Mouse (Mus musculus) skeletal muscle tissue, adult 2 months (tissue): ENCODE measurements around the gene Actb.

Experiments
- DNase-seq: peaks from one replicate; pipeline ENCODE4 v3.0.0-alpha.2; 2012; ENCODE audit warnings: low read depth, low spot score

The Actb gene

DNA sequence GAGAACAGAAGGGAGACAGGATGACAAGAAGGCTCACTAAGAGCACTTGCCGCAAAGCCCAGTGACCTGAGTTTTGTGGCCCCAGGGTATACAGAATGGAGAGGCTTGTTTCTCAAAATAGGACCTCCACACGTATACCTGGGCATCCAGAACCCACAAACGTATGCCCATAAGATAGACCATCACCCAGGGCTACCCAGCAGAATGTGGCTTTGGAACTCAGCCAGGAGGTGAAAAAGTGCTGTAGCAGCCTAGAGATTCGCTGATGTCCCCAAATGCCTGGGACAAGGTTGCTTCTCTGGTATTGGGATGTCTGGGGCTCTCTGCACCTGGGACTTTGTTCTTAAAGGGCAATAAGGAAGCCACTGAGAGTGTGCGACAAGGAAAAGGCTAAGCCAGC lies 15.7 kb upstream of the Actb start:
- no peak for DNase-seq

DNA sequence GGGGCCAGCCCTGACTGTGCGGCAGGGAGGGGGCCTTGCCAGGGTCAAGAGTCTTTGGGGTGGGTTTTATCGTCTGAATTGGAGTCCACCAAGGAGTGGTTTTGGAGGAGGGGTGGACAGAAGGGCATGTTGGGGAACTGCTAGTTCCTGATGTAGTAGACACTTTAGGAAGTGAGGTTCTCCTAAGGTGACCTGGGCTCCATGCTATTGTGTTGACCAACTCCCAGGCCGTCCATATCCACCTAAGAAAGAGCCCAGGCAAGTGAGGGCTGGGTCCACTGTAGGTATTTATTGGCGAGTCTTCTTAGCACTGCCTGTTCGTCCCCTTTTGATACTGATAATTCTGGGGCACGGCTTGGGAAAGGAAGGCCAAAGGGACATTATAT lies 14.5 kb upstream of the Actb start:
- DNase-seq = no peak

DNA sequence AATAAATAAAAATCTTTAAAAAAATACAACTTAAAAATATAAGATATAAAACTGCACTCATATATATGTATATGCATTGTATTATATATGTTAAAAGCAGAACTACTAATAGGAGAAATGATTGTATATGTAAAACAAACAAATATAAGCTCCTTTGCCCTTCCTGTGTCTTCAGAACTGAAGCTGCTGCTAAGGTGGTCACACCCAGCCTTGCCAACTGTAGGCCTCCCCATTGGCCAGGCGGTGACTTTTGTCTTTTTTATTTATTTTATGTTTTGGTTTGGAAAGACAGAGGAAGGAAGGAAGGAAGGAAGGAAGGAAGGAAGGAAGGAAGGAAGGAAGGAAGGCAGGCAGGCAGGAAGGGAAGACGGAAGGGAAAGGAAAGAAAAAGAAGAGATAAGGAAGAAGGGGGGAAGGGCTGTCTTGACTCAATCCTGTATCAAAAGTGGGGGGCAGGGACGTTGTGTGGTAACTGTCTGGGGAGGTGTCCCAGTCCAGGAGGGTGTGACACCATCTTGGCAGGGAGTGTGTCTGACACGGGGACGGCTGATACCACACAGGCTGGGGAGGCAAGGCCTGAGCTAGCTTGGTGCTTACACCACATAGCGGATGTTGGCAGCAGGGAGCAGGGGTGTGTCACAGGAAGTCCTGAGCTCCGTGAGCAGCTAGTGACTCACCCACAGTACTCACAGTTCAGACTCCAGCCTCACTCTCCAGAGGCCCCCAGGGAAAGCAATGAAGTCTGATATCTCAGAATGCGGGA lies 13.9 kb upstream of the Actb start:
- peak; percentile 94 for DNase-seq

DNA sequence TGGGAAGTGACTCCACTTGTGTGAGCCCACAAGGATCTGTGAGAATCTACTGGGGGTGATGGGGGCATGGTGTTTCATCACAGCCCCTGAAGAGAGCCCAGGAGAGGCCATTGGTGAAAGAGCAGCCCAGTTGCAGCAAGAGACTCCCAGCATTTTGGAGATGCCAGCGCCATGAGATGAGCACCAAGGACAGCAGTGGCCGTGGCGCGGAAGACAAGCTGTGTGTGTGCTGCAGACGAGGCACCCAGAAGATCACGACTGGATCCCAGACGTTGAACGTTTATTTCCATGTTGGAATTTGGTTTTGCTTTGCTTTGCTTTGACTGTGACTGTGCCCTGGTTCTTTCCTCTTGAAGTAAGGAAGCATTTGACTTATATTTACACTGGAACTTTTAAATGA lies 10.8 kb upstream of the Actb start:
- no peak for DNase-seq

DNA sequence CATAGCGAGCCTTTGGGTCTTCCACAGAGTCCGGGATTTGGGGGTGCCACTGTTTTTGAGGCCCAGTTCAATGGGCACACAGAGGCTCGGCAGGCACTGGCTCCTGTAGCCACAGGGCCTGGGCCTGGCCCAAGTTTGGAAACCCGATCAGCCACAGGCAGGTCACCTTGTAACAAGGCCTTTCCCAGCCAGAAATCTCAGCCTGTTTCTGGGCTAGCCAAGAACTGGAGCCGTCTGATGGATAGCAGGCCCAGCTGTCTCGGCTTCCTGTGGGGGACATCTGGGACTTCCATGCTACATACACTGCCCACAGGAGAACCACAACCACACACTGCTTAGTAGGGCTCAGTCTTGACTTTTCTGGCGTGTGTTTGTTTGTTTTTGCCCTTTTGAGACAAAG lies 10.0 kb upstream of the Actb start:
- peak; percentile 89 for DNase-seq

DNA sequence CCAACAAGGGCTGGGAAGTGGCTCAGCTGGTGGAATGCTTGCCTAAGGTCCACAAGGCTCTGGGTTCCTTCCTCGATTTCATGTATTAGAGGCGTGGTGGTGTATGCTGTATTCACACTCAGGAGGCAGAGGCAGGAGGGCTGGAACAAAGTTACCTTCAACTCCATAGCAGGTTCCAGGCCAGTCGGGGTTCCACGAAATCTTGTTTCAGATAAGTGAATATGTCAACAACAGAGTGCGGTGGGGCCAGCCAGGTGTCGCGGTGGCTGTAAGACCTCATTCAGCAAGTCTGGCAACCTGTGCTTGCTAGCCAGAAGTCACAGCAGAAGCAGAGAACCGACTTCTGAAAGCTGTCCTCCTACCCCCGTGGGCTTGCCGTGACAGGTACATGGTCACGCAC lies 8.7 kb upstream of the Actb start:
- DNase-seq = no peak

DNA sequence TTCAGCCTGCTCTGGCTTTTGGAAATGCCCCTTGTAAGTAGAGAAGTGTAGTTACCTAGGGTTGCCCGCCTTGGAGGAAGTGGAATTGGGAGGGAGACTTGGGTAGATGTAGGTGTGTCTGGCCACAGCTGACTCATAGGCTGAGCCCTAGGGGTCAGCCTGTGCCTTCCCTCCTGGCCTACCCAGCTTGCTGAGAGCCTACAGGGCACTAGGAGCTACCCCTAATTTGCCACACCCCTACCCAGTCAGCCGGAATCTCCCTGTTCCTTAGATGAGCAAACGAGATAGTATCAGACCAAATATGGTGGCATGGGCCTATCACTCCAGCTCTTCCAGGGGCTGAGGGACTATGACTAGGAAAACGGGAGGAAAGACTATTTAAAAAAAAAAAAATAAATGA lies 6.2 kb upstream of the Actb start:
- DNase-seq = no peak

DNA sequence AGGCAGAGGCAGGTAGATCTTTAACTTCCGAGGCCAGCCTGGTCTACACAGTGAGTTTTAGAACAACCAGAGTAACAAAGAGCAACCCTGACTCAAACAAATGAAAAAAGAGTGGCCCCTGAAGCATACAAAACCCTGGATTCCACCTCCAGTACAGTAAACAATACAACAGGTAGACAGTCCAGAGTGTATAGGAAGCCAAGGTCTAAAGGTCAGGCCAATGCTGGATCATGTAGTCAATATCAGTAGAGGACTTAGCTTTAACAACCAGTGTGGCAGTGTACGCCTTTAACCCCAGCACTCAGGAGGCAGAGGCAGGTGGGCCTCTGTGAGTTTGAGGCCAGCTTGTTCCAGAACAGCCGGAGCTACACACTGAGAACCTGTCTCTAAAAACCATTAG lies 5.8 kb upstream of the Actb start:
- DNase-seq = no peak

DNA sequence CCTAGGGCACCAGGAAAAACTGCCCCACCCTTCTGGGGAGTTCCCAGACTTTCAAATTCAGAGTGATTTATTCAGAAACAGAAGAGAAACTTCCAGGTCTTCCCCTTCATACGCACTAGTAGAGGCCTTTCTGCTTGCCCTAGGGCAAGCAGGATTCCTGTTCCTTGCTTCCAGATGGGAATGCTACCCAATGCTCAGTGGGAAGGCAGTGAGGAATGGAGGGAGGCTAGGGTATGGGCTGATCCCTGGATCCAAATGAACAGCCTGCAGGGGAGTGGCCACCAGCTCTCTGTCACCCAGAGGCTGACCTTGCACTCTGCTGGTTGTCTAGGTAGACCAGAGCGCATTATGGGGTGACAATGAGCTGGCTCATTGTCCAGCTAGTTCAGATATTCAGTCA lies 5.1 kb upstream of the Actb start:
- DNase-seq = no peak

DNA sequence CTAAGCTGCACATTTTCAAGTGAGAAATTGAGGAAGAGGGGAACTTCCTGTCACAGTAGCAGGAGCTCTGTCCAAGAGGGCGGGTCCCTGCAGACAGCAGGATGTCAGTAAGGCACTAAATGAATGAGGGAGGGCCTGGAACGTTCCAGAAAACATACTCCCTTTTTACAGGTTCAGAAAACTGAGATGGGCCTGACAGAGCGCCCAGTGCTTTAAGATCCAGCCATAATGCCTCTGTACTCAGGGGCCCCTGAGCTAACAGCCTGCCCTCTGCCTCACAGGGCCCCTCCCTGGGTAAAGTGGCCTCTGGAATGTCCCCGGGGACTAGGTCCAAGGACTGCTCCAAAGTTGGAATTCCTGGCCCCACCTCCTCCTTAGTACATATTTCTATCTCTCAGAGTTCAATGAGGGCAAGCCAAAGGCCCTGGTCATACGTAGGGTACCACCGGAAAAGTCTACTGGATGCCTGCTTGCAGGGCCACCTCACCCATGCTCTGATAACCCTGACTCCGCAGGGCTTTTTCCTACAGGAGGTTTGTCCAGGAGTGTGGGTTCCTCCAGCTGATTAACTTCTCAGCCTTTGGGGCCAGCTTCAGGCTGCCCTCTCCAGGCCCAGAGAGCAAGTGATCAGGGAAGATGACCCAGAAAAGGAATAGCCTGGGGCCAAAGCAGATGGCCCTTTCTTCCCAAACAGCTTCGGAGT lies 3.2 kb upstream of the Actb start:
- peak; percentile 64 for DNase-seq

DNA sequence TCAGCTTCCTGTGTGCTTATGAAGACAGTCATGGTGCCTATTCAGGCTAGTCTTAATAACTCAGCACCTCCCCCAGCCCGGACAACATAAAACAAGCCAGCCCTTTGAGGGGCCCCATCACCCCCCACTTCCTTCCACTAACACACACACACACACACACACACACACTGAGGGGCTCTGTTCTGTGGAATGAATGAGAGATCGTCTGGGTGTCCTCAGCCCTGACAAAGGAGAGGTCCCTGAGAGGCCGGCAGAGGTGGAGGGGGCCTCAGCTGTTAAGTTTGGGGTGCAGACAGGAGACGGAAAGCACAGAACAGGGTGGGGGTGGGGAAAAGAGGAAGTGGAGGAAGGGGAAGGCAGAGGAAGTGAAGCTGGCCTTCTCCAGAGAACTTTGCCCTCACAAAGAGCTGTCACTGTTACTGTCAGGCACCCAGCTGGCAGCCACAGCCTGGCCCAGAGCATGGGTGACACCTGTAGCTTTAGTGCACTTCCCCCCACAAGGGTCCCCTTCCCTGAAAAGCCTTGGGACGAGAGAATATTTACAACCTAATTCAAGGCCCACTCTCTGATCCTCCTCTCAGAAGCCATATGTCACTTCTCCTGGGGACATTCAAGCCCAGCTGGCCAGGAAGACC lies 2.5 kb upstream of the Actb start:
- no peak for DNase-seq

DNA sequence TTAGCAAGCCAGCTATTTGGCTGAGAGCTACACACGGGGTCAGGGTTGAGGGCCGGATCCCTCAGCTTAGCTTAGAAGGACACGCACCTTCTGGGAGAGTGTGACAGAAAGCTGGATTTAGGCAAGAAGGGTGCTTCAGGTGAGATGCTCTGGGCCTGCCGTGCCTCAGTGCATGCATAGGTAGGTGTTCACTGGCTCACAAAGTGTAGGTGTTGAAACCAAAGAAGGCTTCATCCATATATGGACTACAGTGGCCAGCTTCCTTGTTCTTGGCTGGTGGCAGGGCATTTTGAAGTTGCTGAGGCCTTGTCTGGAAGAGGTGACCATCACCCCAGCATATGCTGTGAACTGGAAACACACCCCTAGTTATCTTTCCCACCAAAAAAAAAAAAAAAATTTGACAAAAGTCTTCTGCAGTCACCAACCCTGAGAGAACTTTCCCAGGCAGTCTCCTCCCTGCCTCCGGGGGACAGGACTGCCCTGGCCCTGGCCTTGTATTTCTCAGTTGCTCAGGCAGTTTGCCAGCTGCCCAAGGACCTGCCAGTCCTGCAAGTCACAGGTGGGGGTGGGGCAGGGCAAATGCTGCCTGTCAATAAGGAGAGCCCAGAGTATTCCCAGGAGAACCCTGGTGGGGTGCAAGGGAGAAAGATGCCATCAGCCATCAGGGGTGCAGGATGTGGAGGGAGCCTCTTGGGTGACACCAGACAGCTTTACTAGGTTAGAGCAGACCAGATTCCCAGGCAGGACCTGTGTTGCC lies 1.4 kb upstream of the Actb start:
- DNase-seq = peak; percentile 93

DNA sequence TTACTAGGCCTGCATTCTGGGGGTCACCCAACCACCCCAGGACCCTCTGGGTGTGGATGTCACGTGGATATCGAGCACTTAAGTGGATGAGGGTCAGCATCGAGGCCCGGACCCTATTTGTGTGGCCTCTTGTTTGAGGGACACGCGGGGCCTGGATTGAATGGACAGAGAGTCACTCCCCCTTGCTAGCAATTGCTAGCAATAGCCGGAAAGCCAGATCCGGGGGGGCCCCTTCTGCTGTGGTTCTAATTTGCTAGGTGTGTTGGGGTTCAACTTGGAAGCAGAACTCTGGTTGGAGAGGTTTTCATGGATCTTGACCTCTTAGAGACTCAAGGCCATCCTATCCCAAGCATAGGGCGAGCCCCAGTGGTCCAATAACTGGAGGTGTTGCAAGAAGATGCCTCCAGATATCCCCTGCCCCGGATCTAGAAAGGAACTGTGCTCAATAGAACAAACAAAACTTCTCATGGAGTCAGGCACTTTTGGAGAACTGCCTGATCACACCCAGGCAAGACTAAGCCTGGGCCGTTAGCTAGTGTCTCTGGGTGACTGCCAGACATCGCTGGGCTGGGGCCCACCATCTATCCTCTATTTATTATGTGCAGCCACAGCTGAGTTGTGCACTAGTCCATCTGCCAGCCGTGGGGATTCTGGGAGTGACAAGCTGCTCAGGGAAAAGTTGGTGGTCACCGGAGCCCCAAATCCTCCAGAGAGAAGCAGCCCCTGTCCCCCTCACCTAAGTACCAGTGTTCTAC lies 671 bp upstream of the Actb start:
- DNase-seq = peak; percentile 74

DNA sequence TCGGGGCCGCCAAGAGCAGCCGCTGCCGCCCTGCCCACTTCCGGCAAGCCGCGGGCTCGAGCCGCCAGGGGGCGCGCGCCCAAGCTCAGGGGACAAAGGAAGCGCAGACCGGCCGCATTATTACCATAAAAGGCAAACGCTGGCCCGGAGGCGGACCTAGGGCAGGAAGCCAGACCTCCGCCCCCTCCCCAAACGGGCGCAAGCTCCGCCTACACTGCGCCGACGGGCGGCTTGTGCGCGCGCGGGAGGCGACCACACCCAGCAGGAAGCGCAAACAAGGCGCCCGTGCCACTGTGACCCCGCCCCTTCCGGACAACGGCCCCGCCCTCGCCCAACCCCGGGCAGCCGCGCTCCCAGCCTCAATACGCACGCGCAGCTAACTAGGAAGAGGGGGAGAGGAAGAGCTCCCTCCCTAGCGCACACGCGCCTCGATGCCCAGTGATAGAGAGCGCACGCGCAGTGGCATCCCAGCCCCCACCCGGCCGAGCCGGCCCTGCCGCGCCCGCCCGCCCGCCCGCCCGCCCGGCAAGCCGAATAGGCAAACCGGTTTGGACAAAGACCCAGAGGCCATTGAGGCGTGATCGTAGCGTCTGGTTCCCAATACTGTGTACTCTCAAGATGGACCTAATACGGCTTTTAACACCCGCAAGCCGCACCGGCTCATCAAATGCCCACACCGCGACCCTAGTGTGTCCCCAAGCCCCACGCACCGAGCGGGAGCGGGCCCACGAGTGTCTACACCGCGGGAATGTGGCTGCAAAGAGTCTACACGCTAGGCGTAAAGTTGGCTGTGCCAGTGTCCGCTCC lies 626 bp downstream of the Actb start:
- DNase-seq = peak; percentile 99

DNA sequence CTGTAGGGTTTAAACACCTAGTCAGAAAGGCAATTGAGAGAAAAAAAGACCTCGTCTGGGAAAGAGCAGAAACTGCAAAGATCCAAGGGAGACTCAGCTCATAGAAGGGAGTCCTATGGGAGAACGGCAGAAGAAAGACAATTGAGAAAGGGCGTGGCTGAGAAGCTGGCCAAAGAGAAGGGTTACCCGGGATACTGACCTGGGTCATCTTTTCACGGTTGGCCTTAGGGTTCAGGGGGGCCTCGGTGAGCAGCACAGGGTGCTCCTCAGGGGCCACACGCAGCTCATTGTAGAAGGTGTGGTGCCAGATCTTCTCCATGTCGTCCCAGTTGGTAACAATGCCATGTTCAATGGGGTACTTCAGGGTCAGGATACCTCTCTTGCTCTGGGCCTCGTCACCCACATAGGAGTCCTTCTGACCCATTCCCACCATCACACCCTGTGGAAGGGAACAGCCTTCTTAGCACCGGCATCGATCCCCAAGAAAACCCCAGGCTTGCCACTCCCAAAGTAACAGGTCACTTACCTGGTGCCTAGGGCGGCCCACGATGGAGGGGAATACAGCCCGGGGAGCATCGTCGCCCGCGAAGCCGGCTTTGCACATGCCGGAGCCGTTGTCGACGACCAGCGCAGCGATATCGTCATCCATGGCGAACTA lies 1.4 kb downstream of the Actb start:
- no peak for DNase-seq

DNA sequence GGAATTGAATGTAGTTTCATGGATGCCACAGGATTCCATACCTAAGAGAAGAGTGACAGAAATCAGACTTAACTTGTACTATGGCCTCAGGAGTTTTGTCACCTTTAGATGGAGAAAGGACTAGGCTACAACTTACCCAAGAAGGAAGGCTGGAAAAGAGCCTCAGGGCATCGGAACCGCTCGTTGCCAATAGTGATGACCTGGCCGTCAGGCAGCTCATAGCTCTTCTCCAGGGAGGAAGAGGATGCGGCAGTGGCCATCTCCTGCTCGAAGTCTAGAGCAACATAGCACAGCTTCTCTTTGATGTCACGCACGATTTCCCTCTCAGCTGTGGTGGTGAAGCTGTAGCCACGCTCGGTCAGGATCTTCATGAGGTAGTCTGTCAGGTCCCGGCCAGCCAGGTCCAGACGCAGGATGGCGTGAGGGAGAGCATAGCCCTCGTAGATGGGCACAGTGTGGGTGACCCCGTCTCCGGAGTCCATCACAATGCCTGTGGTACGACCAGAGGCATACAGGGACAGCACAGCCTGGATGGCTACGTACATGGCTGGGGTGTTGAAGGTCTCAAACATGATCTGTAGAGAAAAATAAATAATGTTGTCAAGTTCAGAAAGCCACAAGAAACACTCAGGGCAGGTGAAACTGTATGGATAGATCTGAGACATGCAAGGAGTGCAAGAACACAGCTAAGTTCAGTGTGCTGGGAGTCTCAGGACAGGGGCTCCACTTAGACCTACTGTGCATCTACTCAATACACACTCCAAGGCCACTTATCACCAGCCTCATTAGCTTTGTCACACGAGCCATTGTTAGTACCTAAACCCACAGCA lies 2.1 kb downstream of the Actb start:
- no peak for DNase-seq

DNA sequence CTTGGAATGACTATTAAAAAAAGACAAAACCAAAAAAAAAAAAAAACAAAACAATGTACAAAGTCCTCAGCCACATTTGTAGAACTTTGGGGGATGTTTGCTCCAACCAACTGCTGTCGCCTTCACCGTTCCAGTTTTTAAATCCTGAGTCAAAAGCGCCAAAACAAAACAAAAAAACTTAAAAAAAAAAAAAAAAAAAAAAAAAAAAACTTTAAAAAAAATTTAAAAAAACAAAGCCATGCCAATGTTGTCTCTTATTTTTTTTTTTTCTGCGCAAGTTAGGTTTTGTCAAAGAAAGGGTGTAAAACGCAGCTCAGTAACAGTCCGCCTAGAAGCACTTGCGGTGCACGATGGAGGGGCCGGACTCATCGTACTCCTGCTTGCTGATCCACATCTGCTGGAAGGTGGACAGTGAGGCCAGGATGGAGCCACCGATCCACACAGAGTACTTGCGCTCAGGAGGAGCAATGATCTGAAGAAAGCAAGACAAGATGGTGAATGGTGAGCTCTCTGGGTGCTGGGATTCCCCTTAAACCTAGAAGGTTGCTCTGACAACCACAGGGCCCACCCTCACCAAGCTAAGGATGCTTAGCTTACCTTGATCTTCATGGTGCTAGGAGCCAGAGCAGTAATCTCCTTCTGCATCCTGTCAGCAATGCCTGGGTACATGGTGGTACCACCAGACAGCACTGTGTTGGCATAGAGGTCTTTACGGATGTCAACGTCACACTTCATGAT lies 2.9 kb downstream of the Actb start:
- no peak for DNase-seq

DNA sequence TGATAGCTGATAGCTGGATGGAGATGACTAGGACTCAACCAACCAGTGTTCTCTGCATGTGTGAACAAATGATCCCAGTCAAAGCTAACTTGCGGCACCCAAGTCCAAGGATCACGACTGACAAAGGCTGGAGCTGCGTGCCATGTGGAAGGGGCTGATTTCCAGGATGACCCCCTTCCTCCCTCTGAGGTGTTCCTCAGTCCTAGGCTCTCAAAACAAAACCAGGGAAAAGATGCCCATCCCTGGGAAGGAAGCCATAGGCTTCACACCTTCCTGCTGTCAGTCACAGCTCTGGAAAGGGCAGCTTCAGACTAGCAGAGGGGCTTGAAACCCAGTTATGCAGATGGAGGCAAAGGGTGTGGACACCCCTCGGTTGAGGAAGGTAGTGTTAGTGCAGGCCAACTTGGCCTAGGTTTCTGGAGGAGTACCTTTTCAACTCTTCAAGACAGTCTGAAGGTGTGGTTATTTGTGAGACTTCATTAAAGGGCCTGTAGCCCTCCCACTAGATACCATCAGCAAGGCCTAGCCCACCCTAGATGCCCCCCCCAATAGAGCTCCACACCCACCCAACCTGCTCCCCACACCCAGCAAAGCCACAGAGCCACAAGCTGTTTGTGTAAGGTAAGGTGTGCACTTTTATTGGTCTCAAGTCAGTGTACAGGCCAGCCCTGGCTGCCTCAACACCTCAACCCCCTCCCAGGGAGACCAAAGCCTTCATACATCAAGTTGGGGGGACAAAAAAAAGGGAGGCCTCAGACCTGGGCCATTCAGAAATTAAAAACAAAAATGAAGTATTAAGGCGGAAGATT lies 3.8 kb downstream of the Actb start:
- no peak for DNase-seq
